Mouse (Mus musculus) small intestine, adult 2 months (tissue): ENCODE results near the gene Rasal1.

ENCODE experiments used
- CTCF ChIP-seq: fragments of 200-500 bp; IDR thresholded peaks from 2 replicates; pipeline ENCODE4 v1.5.1; 2012; ENCODE audit warnings: low read depth, mild to moderate bottlenecking, control low read depth, inconsistent platforms, low read length, moderate library complexity, mixed read lengths; ENCODE audit not compliant: insufficient replicate concordance, insufficient read length; ENCODE audit errors: extremely low read depth
- POLR2A ChIP-seq: fragments of 200-500 bp; IDR thresholded peaks from 2 replicates; pipeline ENCODE4 v1.6.1; 2012; ENCODE audit warnings: low read depth, mild to moderate bottlenecking, control low read depth, inconsistent platforms, low read length, moderate library complexity

GRCm38 (mm10) chr5:120606590-120607200 lies 41.9 kb upstream of the Rasal1 start:
- no peak for TF ChIP-seq CTCF
- TF ChIP-seq POLR2A: no peak
